Mouse (Mus musculus): Measurements from ENCODE around the gene Akt3. TPM values are rescaled to one million over a fixed set of nuclear protein-coding genes. Genes with fewer than 3 reads are reported as not detected.

Akt3 gene
- polyA plus RNA-seq, 1 experiment from 2014 or later: 33.7 TPM

- WGBS: 36% methylated on average over 2 of the region's 2 CpGs
Observed at GRCm38 (mm10) chr1:177038383-177038782, 219.6 kb downstream of the Akt3 start.

GRCm38 (mm10) chr1:177035460-177035859, 222.5 kb downstream of the Akt3 start:
- 67% methylated on average over 2 of the region's 2 CpGs for WGBS

More at GRCm38 (mm10) chr1:177038383-177038782, 219.6 kb downstream of the Akt3 start:
- Histone ChIP-seq H3K27ac (replicated peaks; ENCODE audit: low read depth, low read length) (no peak overlapping the region), H3K4me3 (replicated peaks; ENCODE audit: low read depth, low read length) (no peak overlapping the region), H3K4me2 (ENCODE audit: low read length) (no peak overlapping the region), H3K36me3 (ENCODE audit: control insufficient read depth, insufficient read depth, low read length) (no peaks in the 10 kb centered on the region), H3K9me3 (ENCODE audit: control insufficient read depth, low read length) (no peaks in the 10 kb centered on the region), H3K27me3 (ENCODE audit: control insufficient read depth, insufficient read depth, low read length) (no peaks in the 10 kb centered on the region), H3K9ac (replicated peaks; ENCODE audit: low read length) (no peak overlapping the region), H3K4me1 (ENCODE audit: control insufficient read depth, insufficient read depth, low read length) (no peaks in the 10 kb centered on the region)
- ATAC-seq (ENCODE audit: low FRiP score, low TSS enrichment) (no peak), DNase-seq (peak; percentile 43)

GRCm38 (mm10) chr1:177032233-177032632, 225.8 kb downstream of the Akt3 start:
- 6% methylated on average over 1 of the region's 1 CpGs for WGBS
- Histone ChIP-seq H3K27me3 (ENCODE audit: control insufficient read depth, insufficient read depth, low read length) (no peaks in the 10 kb centered on the region), H3K9me3 (ENCODE audit: control insufficient read depth, low read length) (no peaks in the 10 kb centered on the region), H3K4me2 (ENCODE audit: low read length) (no peak overlapping the region), H3K36me3 (ENCODE audit: control insufficient read depth, insufficient read depth, low read length) (peaks cover 5% of the 10 kb centered on the region; the same call in 1 of the 2 replicates), H3K4me3 (replicated peaks; ENCODE audit: low read depth, low read length) (no peak overlapping the region), H3K4me1 (ENCODE audit: control insufficient read depth, insufficient read depth, low read length) (no peaks in the 10 kb centered on the region), H3K9ac (replicated peaks; ENCODE audit: low read length) (no peak overlapping the region), H3K27ac (replicated peaks; ENCODE audit: low read depth, low read length) (no peak overlapping the region)
- no peak; the same call in 1 of the 2 replicates for ATAC-seq (ENCODE audit: low FRiP score, low TSS enrichment)
- no peak for DNase-seq

More at GRCm38 (mm10) chr1:177035460-177035859, 222.5 kb downstream of the Akt3 start:
- H3K4me3 ChIP-seq (replicated peaks; ENCODE audit: low read depth, low read length): no peak overlapping the region
- H3K27me3 ChIP-seq (ENCODE audit: control insufficient read depth, insufficient read depth, low read length): no peaks in the 10 kb centered on the region
- H3K4me1 ChIP-seq (ENCODE audit: control insufficient read depth, insufficient read depth, low read length): no peaks in the 10 kb centered on the region
- no peaks in the 10 kb centered on the region for H3K9me3 ChIP-seq (ENCODE audit: control insufficient read depth, low read length)
- no peak for ATAC-seq (ENCODE audit: low FRiP score, low TSS enrichment)
- H3K9ac ChIP-seq (replicated peaks; ENCODE audit: low read length): no peak overlapping the region
- H3K27ac ChIP-seq (replicated peaks; ENCODE audit: low read depth, low read length): no peak overlapping the region
- H3K4me2 ChIP-seq (ENCODE audit: low read length): no peak overlapping the region
- DNase-seq: no peak
- peaks cover 5% of the 10 kb centered on the region; the same call in 1 of the 2 replicates for H3K36me3 ChIP-seq (ENCODE audit: control insufficient read depth, insufficient read depth, low read length)

- no peaks in the 10 kb centered on the region for H3K9me3 ChIP-seq (ENCODE audit: control insufficient read depth, low read length)
- no peak overlapping the region for H3K9ac ChIP-seq (replicated peaks; ENCODE audit: low read length)
- H3K27me3 ChIP-seq (ENCODE audit: control insufficient read depth, insufficient read depth, low read length): no peaks in the 10 kb centered on the region
- WGBS: 98% methylated on average over 1 of the region's 1 CpGs
- H3K4me2 ChIP-seq (ENCODE audit: low read length): no peak overlapping the region
- DNase-seq: no peak
- peaks cover 5% of the 10 kb centered on the region; the same call in 1 of the 2 replicates for H3K36me3 ChIP-seq (ENCODE audit: control insufficient read depth, insufficient read depth, low read length)
- H3K27ac ChIP-seq (replicated peaks; ENCODE audit: low read depth, low read length): no peak overlapping the region
- no peak overlapping the region for H3K4me3 ChIP-seq (replicated peaks; ENCODE audit: low read depth, low read length)
- no peak for ATAC-seq (ENCODE audit: low FRiP score, low TSS enrichment)
- H3K4me1 ChIP-seq (ENCODE audit: control insufficient read depth, insufficient read depth, low read length): no peaks in the 10 kb centered on the region
Observed at GRCm38 (mm10) chr1:177031196-177031595, 226.8 kb downstream of the Akt3 start.

- H3K4me2 ChIP-seq (ENCODE audit: low read length): no peak overlapping the region
- 70% methylated on average over 3 of the region's 3 CpGs for WGBS
- no peak for DNase-seq
- H3K27ac ChIP-seq (replicated peaks; ENCODE audit: low read depth, low read length): no peak overlapping the region
- no peak for ATAC-seq (ENCODE audit: low FRiP score, low TSS enrichment)
- no peak overlapping the region for H3K9ac ChIP-seq (replicated peaks; ENCODE audit: low read length)
- H3K36me3 ChIP-seq (ENCODE audit: control insufficient read depth, insufficient read depth, low read length): peaks cover 5% of the 10 kb centered on the region; the same call in 1 of the 2 replicates
- no peak overlapping the region for H3K4me3 ChIP-seq (replicated peaks; ENCODE audit: low read depth, low read length)
- no peaks in the 10 kb centered on the region for H3K4me1 ChIP-seq (ENCODE audit: control insufficient read depth, insufficient read depth, low read length)
- H3K27me3 ChIP-seq (ENCODE audit: control insufficient read depth, insufficient read depth, low read length): no peaks in the 10 kb centered on the region
- H3K9me3 ChIP-seq (ENCODE audit: control insufficient read depth, low read length): no peaks in the 10 kb centered on the region
Observed at GRCm38 (mm10) chr1:177030669-177031068, 227.3 kb downstream of the Akt3 start.

GRCm38 (mm10) chr1:177029032-177029431, 229.0 kb downstream of the Akt3 start:
- ATAC-seq (ENCODE audit: low FRiP score, low TSS enrichment) (no peak), DNase-seq (no peak)
- no peak overlapping the region for H3K27ac ChIP-seq (replicated peaks; ENCODE audit: low read depth, low read length)
- H3K27me3 ChIP-seq (ENCODE audit: control insufficient read depth, insufficient read depth, low read length): no peaks in the 10 kb centered on the region
- WGBS: 91% methylated on average over 2 of the region's 2 CpGs
- no peaks in the 10 kb centered on the region for H3K9me3 ChIP-seq (ENCODE audit: control insufficient read depth, low read length)
- H3K4me1 ChIP-seq (ENCODE audit: control insufficient read depth, insufficient read depth, low read length): no peaks in the 10 kb centered on the region
- H3K9ac ChIP-seq (replicated peaks; ENCODE audit: low read length): no peak overlapping the region
- H3K4me3 ChIP-seq (replicated peaks; ENCODE audit: low read depth, low read length): no peak overlapping the region
- no peak overlapping the region for H3K4me2 ChIP-seq (ENCODE audit: low read length)
- H3K36me3 ChIP-seq (ENCODE audit: control insufficient read depth, insufficient read depth, low read length): peaks cover 17% of the 10 kb centered on the region

GRCm38 (mm10) chr1:177027706-177028105, 230.3 kb downstream of the Akt3 start:
- Histone ChIP-seq H3K36me3 (ENCODE audit: control insufficient read depth, insufficient read depth, low read length) (peaks cover 30% of the 10 kb centered on the region), H3K27me3 (ENCODE audit: control insufficient read depth, insufficient read depth, low read length) (no peaks in the 10 kb centered on the region), H3K27ac (replicated peaks; ENCODE audit: low read depth, low read length) (no peak overlapping the region), H3K4me2 (ENCODE audit: low read length) (no peak overlapping the region), H3K9ac (replicated peaks; ENCODE audit: low read length) (no peak overlapping the region), H3K4me3 (replicated peaks; ENCODE audit: low read depth, low read length) (no peak overlapping the region), H3K9me3 (ENCODE audit: control insufficient read depth, low read length) (no peaks in the 10 kb centered on the region), H3K4me1 (ENCODE audit: control insufficient read depth, insufficient read depth, low read length) (no peaks in the 10 kb centered on the region)
- WGBS: 90% methylated on average over 3 of the region's 3 CpGs
- DNase-seq: no peak
- no peak for ATAC-seq (ENCODE audit: low FRiP score, low TSS enrichment)

- H3K27me3 ChIP-seq (ENCODE audit: control insufficient read depth, insufficient read depth, low read length): no peaks in the 10 kb centered on the region
- no peak overlapping the region for H3K27ac ChIP-seq (replicated peaks; ENCODE audit: low read depth, low read length)
Observed at GRCm38 (mm10) chr1:177022751-177023150, 235.3 kb downstream of the Akt3 start.

GRCm38 (mm10) chr1:177019668-177020067, 238.3 kb downstream of the Akt3 start:
- Histone ChIP-seq H3K9ac (replicated peaks; ENCODE audit: low read length) (no peak overlapping the region), H3K4me3 (replicated peaks; ENCODE audit: low read depth, low read length) (no peak overlapping the region), H3K4me2 (ENCODE audit: low read length) (no peak overlapping the region), H3K36me3 (ENCODE audit: control insufficient read depth, insufficient read depth, low read length) (peaks cover 30% of the 10 kb centered on the region), H3K4me1 (ENCODE audit: control insufficient read depth, insufficient read depth, low read length) (peaks cover 9% of the 10 kb centered on the region; the same call in 1 of the 2 replicates), H3K27ac (replicated peaks; ENCODE audit: low read depth, low read length) (no peak overlapping the region), H3K27me3 (ENCODE audit: control insufficient read depth, insufficient read depth, low read length) (no peaks in the 10 kb centered on the region), H3K9me3 (ENCODE audit: control insufficient read depth, low read length) (no peaks in the 10 kb centered on the region)
- 96% methylated on average over 5 of the region's 5 CpGs for WGBS
- no peak for ATAC-seq (ENCODE audit: low FRiP score, low TSS enrichment)
- no peak for DNase-seq

More at GRCm38 (mm10) chr1:177022751-177023150, 235.3 kb downstream of the Akt3 start:
- Histone ChIP-seq H3K4me3 (replicated peaks; ENCODE audit: low read depth, low read length) (no peak overlapping the region), H3K9me3 (ENCODE audit: control insufficient read depth, low read length) (no peaks in the 10 kb centered on the region), H3K36me3 (ENCODE audit: control insufficient read depth, insufficient read depth, low read length) (peaks cover 36% of the 10 kb centered on the region), H3K4me2 (ENCODE audit: low read length) (no peak overlapping the region), H3K4me1 (ENCODE audit: control insufficient read depth, insufficient read depth, low read length) (no peaks in the 10 kb centered on the region), H3K9ac (replicated peaks; ENCODE audit: low read length) (no peak overlapping the region)
- WGBS: 55% methylated on average over 3 of the region's 3 CpGs
- ATAC-seq (ENCODE audit: low FRiP score, low TSS enrichment): no peak
- no peak for DNase-seq
